Mouse (Mus musculus) T-cell, adult 66 days (primary cell): ENCODE measurements around the gene Cptp. TPM values are rescaled to one million over a fixed set of nuclear protein-coding genes. Genes with fewer than 3 reads are reported as not detected.

Experiments used
- total RNA-seq, 2 experiments: library from RNA; stranded (reverse); gene quantifications; 3 replicates in 1 of 2; 4 replicates in 1 of 2; pipeline ENCODE4 v1.2.4; 2023

Cptp gene
- 10 to 100 TPM; 11.5 to 12.6 TPM for total RNA-seq

DNA sequence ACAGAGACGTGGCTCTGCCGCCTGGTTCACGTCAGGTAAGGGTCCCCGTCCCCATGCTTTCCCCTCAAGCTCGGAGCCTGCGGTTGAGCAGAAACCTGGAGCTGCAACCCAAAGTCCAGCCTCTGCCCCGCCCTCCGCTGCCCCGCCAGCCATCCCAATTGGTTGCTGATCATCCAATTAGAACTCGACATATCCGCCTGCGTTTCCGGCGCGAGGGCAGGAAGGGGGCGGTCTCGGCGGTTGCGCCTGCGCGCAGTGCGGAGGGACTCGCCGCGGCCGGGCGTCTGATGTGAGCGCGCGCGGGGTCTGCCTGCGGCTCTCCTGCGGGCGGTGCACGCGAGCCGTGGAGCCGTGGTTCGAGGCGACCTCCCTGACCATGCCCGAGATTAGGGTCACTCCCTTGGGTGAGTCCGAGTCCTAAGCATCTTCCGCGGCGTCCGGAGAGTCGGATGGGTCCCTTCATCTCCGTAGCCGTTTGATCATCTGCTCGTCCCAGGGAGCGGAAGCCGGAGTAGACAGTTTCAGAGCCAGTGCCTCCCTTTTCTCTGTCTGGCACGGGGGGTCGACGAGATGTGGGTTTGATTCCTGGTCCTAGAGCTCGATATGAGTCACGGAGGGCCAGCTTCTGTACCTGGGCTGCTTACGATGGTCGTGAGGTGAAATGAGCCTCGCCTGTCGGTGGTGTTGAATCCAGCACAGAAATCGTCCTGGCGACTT is at the start of gene Cptp, which contains the start of gene Ints11:
Gene Cptp, minus strand, starts transcription at position 124 of the 717 bp plus-strand sequence.
Gene Ints11, plus strand, starts transcription at position 230 of the 717 bp plus-strand sequence.

DNA sequence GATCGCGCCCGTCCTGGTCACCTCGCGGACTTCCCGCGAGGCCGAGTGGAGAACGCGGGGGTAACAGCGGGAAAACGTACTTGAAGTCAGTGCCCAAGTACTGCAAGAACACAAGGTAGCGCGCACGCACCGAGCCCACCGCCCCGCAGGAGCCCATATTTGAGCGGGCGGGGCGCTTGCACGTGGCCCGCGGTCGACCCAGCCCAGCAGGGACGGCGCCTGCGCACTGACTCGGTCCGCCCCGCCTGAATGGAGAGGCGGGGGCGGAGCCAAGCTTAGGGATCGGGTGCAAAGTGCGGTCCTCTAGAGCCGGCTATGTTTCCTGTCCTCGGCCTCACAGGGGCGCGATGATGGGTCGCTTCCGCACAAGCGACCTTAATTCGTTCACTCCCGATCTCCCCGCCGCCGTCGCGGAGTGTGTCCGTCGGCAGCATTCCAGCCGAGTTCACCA is 22.3 kb upstream of the Cptp start, which contains the start of the genes Pusl1 and Acap3:
Gene Pusl1, minus strand, starts transcription at position 231 of the 451 bp plus-strand sequence.
Gene Acap3, plus strand, starts transcription at position 272 of the 451 bp plus-strand sequence.

DNA sequence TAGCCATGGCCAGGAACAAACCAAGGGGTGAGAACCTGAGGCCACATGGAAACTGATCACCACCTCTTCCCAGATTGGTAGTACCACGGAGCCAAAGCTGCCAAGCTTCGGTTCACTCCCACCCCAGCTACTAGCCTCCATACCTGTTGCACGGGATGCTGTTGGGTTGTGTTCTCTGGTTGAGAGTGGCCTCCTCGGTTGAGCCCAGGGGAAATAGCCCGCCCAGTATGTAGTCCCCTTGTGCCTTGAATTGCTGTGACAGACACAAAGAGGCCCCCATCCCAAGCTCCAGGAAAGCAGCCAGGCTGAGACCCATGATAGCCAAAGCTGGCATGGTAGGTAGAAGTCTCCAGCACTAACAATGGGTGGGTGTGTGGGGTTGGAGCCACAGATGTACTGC is 6.2 kb downstream of the Cptp start, which contains the start of gene Tas1r3:
Gene Tas1r3, minus strand, starts transcription at position 362 of the 400 bp plus-strand sequence.

DNA sequence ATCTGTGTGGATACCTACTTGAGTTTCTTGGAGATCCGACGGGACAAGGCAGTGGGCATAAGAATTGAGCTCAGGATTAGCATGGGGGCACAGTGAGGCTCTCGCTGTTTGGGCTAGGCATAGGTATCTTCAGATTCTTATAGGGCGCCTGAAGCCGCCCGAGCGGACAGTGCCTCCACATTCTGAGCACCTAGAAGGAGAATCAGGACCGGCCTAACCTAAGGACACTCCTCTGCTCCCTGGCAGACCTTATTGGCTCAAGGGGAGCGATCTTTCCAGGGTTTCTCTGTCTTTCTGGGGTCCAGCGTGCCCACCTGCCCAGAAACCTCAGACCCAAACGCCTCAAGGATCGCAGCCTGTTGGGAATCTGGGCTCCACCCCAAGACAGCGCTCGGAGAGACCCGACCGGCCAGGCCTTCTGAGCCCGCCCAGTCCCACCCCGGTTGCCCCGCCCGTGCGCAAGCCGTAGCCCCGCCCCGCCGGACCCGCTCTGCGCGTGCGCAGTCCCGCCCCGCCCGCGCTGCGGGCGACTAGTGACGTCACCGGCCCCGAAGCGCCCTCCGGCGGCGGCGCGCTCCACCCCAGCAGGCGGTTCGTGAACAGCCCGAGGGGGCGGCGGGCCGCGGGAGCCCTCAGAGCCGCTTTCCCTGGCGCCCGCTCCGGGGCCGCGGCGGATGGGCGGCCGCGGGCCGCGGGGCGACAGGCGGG is 22.2 kb downstream of the Cptp start, which contains the start of gene Dvl1:
Gene Dvl1, plus strand, starts transcription at position 532 of the 708 bp plus-strand sequence.

DNA sequence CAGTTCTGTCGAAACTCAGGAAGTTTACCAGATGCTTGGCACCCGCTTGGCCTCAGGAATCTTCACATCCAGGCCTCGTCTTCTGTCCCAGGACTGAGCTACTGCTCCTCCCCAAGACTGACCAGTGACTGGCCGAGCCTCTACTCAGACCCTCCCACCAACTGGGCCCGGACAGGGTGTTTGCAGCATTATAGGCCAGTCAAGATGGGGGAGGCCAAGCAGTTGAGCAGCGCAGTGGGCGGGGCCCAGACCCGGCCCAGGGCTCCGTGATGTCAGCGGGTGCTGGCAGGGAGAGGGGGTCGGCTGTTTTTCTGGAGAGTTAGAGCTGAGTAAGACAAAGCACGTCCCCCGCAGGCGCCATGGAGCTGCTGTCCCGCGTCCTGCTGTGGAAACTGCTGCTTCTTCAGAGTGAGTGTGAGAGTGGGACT is 29.7 kb downstream of the Cptp start, which contains the start of gene Mxra8:
Gene Mxra8, plus strand, starts transcription at position 198 of the 428 bp plus-strand sequence.

DNA sequence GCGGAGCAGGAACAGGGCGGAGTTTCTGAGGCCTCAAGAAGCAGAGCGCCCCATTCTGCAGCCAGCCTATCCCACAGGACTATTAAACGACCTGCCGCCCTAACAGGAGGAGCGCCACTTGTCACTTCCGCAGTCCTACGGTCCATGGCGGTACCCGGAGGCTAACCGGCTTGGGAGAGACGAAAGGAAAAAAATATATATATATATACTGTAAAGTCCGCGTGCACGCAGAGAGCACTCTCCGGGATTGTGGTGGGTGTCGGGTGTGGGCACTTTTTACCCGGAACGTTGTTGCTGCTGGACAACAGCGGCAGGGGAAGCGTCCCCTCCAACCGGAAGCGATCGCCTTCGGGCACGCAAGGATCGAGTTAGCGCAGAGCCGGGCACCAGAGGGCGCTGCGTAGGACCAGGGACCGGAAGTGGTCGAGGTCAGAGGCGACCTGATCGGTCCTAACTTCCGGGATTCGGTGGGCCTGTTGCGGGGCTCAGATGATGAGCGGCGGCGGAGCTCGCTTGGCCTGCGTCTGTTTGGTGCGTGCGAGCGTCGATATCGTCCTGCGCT is 38.0 kb downstream of the Cptp start, which contains the start of gene Aurkaip1:
Gene Aurkaip1, plus strand, starts transcription at position 68 of the 562 bp plus-strand sequence.

Other genes starting within 250 kb of the Cptp start
- gene Cdk11b, start 244.6 kb downstream of the Cptp start, total RNA-seq, result 100 to 1,000 TPM; 136 to 169 TPM
- gene Gm10563, start 224.0 kb downstream of the Cptp start, total RNA-seq, result not detected
- under 1 TPM in 1 of 2 experiments, not detected in 1; 0.52 TPM for gene Mmp23, start 216.1 kb downstream of the Cptp start, total RNA-seq
- gene Mib2, start 200.2 kb downstream of the Cptp start, total RNA-seq, result 10 to 100 TPM; 42.4 to 53.7 TPM
- 1 to 10 TPM; 8.1 to 9.0 TPM for gene Fndc10, start 175.1 kb downstream of the Cptp start, total RNA-seq
- 10 to 100 TPM; 85.5 to 85.9 TPM for gene Ssu72, start 164.6 kb downstream of the Cptp start, total RNA-seq
- gene Tmem240, start 134.6 kb downstream of the Cptp start, total RNA-seq, result 1 to 10 TPM; 1.1 to 1.4 TPM
- 10 to 100 TPM; 54.6 to 56.0 TPM for gene Atad3a, start 108.3 kb downstream of the Cptp start, total RNA-seq
- gene Vwa1, start 94.7 kb downstream of the Cptp start, total RNA-seq, result not detected
- gene Tmem88b, start 83.6 kb downstream of the Cptp start, total RNA-seq, result not detected
- not detected for gene Ankrd65, start 79.0 kb downstream of the Cptp start, total RNA-seq
- 10 to 100 TPM; 46.5 to 54.4 TPM for gene Mrpl20, start 66.6 kb downstream of the Cptp start, total RNA-seq
- gene Ccnl2, start 57.0 kb downstream of the Cptp start, total RNA-seq, result 100 to 1,000 TPM; 225 to 247 TPM
- 10 to 100 TPM; 85.7 to 88.9 TPM for gene Aurkaip1, start 38.2 kb downstream of the Cptp start, total RNA-seq
- gene Mxra8, start 29.8 kb downstream of the Cptp start, total RNA-seq, result 1 to 10 TPM; 4.2 to 5.4 TPM
- gene Dvl1, start 22.0 kb downstream of the Cptp start, total RNA-seq, result 10 to 100 TPM; 75.5 to 75.8 TPM
- 1 to 10 TPM; 2.7 to 2.8 TPM for gene Tas1r3, start 6.1 kb downstream of the Cptp start, total RNA-seq
- gene Ints11, start 106 bp upstream of the Cptp start, total RNA-seq, result 10 to 100 TPM; 62.8 to 66.9 TPM
- 10 to 100 TPM; 35.4 to 47.7 TPM for gene Pusl1, start 22.3 kb upstream of the Cptp start, total RNA-seq
- gene Acap3, start 22.4 kb upstream of the Cptp start, total RNA-seq, result 10 to 100 TPM; 58.7 to 66.4 TPM
- 100 to 1,000 TPM; 121 to 130 TPM for gene Ube2j2, start 74.4 kb upstream of the Cptp start, total RNA-seq
- gene C1qtnf12, start 92.9 kb upstream of the Cptp start, total RNA-seq, result 1 to 10 TPM; 6.3 to 7.8 TPM
- 1 to 10 TPM; 3.8 to 4.4 TPM for gene B3galt6, start 123.2 kb upstream of the Cptp start, total RNA-seq
- gene Sdf4, start 123.4 kb upstream of the Cptp start, total RNA-seq, result 100 to 1,000 TPM; 204 to 233 TPM
- gene Tnfrsf4, start 144.4 kb upstream of the Cptp start, total RNA-seq, result 10 to 100 TPM; 25.0 to 30.6 TPM
- 10 to 100 TPM; 45.0 to 65.5 TPM for gene Tnfrsf18, start 156.7 kb upstream of the Cptp start, total RNA-seq
- not detected for gene Ttll10, start 190.0 kb upstream of the Cptp start, total RNA-seq
- gene 9430015G10Rik, start 240.5 kb upstream of the Cptp start, total RNA-seq, result 10 to 100 TPM; 41.6 to 44.0 TPM